Mouse (Mus musculus) myocyte (in vitro differentiated cells): ENCODE data around the gene Olfr558.

Experiments
- MAX ChIP-seq: IDR thresholded peaks from one replicate; pipeline ENCODE4 v1.6.1; 2011; ENCODE audit warnings: low read depth, mild to moderate bottlenecking, control low read depth
- MYOG ChIP-seq, 3 experiments: IDR thresholded peaks; one replicate each; pipeline ENCODE4 v1.6.1; 2011; ENCODE audit warnings: control low read depth in 2 of 3, low read depth in 2 of 3, mild to moderate bottlenecking in 2 of 3; ENCODE audit not compliant: insufficient read length in 2 of 3, control insufficient read depth in 1 of 3, insufficient read depth in 1 of 3
- POLR2A ChIP-seq: IDR thresholded peaks from one replicate; pipeline ENCODE4 v1.6.1; 2011; ENCODE audit warnings: low read depth, mild to moderate bottlenecking, control low read depth, moderate library complexity; ENCODE audit not compliant: insufficient read length
- POLR2AphosphoS2 ChIP-seq: IDR thresholded peaks from one replicate; pipeline ENCODE4 v1.6.1; 2011; ENCODE audit warnings: low read depth, control low read depth; ENCODE audit not compliant: insufficient read length
- TCF12 ChIP-seq: IDR thresholded peaks from one replicate; pipeline ENCODE4 v1.6.1; 2011; ENCODE audit warnings: mild to moderate bottlenecking, control low read depth; ENCODE audit not compliant: poor library complexity, insufficient read depth, severe bottlenecking
- USF1 ChIP-seq: IDR thresholded peaks from one replicate; pipeline ENCODE4 v1.6.1; 2011; ENCODE audit warnings: low read depth, mild to moderate bottlenecking, control low read depth, moderate library complexity

GRCm38 (mm10) chr7:102664599-102664998 is 37.4 kb upstream of the Olfr558 start, which contains the start of gene Olfr556:
- no peak for TF ChIP-seq TCF12
- no peak for TF ChIP-seq POLR2A
- no peak for TF ChIP-seq MAX
- TF ChIP-seq MYOG (IDR thresholded peaks at IDR 0.05; ENCODE audit: control insufficient read depth in 1 of 3, insufficient read depth in 1 of 3, insufficient read length in 2 of 3, low read depth in 2 of 3), result no peak
- TF ChIP-seq POLR2AphosphoS2, result no peak
- no peak for TF ChIP-seq USF1
